Mouse (Mus musculus) T-cell, adult 2 months (primary cell): ENCODE measurements around the gene BC035044.
"Not testable (repeated sequence)": the region's sequence is repeated elsewhere in the genome, so short reads cannot be mapped to it uniquely, and the experiment has no call there.

ENCODE experiments used
- DNase-seq: peaks from one replicate; pipeline ENCODE4 v3.0.0; 2022; ENCODE audit warnings: low spot score

The BC035044 gene

GRCm38 (mm10) chr6:128890948-128891355 is at the start of gene BC035044:
Gene BC035044 (minus strand): TSS chr6:128891126.
- peak; percentile 7 for DNase-seq

GRCm38 (mm10) chr6:128935889-128936665 is 45.2 kb upstream of the BC035044 start:
- DNase-seq = not testable (repeated sequence)

GRCm38 (mm10) chr6:128934081-128934480 is 43.2 kb upstream of the BC035044 start, which contains the start of gene Clec2g:
Gene Clec2g (plus strand): TSS chr6:128934381.
- DNase-seq = not testable (repeated sequence)

GRCm38 (mm10) chr6:128933050-128933449 is 42.1 kb upstream of the BC035044 start:
- no peak for DNase-seq

GRCm38 (mm10) chr6:128917322-128917721 is 26.4 kb upstream of the BC035044 start:
- no peak for DNase-seq

- DNase-seq = no peak
Measured at GRCm38 (mm10) chr6:128913598-128914254, 22.8 kb upstream of the BC035044 start.

- not testable (repeated sequence) for DNase-seq
Measured at GRCm38 (mm10) chr6:128900796-128901552, 10.0 kb upstream of the BC035044 start.

GRCm38 (mm10) chr6:128900044-128900443 is 9.1 kb upstream of the BC035044 start:
- DNase-seq = no peak

GRCm38 (mm10) chr6:128895404-128896001 is 4.6 kb upstream of the BC035044 start:
- DNase-seq = no peak

GRCm38 (mm10) chr6:128888834-128889233 is 2.1 kb downstream of the BC035044 start:
- peak; percentile 87 for DNase-seq

- DNase-seq = peak; percentile 86
Measured at GRCm38 (mm10) chr6:128887091-128887790, 3.7 kb downstream of the BC035044 start, which contains the start of gene Clec2i. Gene Clec2i (plus strand): TSS chr6:128887588.

- no peak for DNase-seq
Measured at GRCm38 (mm10) chr6:128871910-128872610, 18.9 kb downstream of the BC035044 start.

GRCm38 (mm10) chr6:128868861-128869260 is 22.1 kb downstream of the BC035044 start:
- DNase-seq = peak; percentile 60

GRCm38 (mm10) chr6:128857976-128858375 is 33.0 kb downstream of the BC035044 start:
- no peak for DNase-seq

- peak; percentile 58 for DNase-seq
Measured at GRCm38 (mm10) chr6:128856250-128856649, 34.7 kb downstream of the BC035044 start.

GRCm38 (mm10) chr6:128855477-128855876 is 35.4 kb downstream of the BC035044 start:
- no peak for DNase-seq

- no peak for DNase-seq
Measured at GRCm38 (mm10) chr6:128854895-128855294, 36.0 kb downstream of the BC035044 start.

- DNase-seq = peak; percentile 76
Measured at GRCm38 (mm10) chr6:128854024-128854820, 36.7 kb downstream of the BC035044 start.

- no peak for DNase-seq
Measured at GRCm38 (mm10) chr6:128852766-128853165, 38.2 kb downstream of the BC035044 start.

- DNase-seq = no peak
Measured at GRCm38 (mm10) chr6:128851151-128851550, 39.8 kb downstream of the BC035044 start.
